Mouse (Mus musculus): ENCODE data around the gene Samd3.

DNA sequence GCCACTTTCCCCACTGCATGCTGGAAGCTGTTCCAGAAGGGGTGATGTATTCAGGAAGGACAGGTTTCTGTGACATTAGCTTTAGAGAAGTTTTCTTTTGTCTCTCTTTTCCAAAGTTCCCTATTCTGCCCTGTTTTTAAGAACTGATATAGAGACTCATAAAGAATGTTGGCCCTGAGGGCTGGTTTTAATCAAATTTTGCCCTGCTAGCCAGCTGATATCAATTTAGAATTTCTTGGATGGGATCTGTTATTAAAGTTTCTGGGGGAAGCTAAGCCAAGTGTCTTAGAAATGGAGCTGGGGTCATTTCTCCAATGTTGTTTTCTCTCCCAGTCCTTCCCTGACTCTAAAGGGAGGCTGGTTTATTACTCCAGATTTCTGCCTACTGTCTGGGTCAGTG is 38.7 kb upstream of the Samd3 start:
- TF ChIP-seq CTCF (IDR thresholded peaks at IDR 0.05; ENCODE audit: extremely low read depth, insufficient read length, insufficient replicate concordance, low read depth, low read length) = no peak
- no peak for TF ChIP-seq POLR2A (IDR thresholded peaks at IDR 0.05; ENCODE audit: low read depth, low read length)

All from small intestine, adult 2 months (tissue).